Mouse (Mus musculus): Measurements from ENCODE around the gene Cdx4. TPM values are rescaled to one million over a fixed set of nuclear protein-coding genes. Genes with fewer than 3 reads are reported as not detected.

Cdx4 gene
- polyA plus RNA-seq, 1 experiment from 2014 or later = not detected

Other genes with a start within 250 kb of the Cdx4 start
- gene Nap1l2, start 134.8 kb upstream of the Cdx4 start, polyA plus RNA-seq (2015; fragmentation: Nextera tagmentation; extraction: Ambion mirVana) = 31.8 and 36.1 TPM in 2 replicates
- 6.7 and 6.9 TPM in 2 replicates for gene Chic1, start 35.1 kb downstream of the Cdx4 start, polyA plus RNA-seq (2015; fragmentation: Nextera tagmentation; extraction: Ambion mirVana)
- gene Tsx, start 93.1 kb downstream of the Cdx4 start, polyA plus RNA-seq (2015; fragmentation: Nextera tagmentation; extraction: Ambion mirVana) = 0.38 and 0.77 TPM in 2 replicates
- gene Gm26992, start 100.6 kb downstream of the Cdx4 start, polyA plus RNA-seq (2015; fragmentation: Nextera tagmentation; extraction: Ambion mirVana) = not detected in 2 replicates

Measured in forebrain, embryonic 13.5 days (tissue).